Mouse (Mus musculus): Measurements from ENCODE around the gene Cyp1b1.

DNA sequence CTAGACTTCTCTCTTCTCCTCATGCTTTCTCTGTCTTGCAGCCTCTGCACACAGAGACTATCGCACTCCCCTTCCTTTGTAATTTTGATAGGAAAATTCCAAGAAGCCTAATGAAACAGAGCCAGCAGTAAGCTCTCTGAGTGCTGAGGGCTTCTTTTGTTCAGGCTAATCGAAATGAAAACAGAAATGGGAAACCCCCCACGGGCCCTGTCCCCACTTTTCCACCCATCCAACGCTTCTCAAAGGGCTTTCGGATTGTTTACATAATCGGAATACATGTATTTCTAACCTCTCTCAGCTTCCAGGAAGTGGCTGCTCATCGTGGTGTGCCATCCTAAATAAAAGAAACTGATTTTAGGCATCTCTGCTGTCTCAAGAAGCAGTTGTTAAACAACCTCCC is 6.7 kb downstream of the Cyp1b1 start:
- TF ChIP-seq CTCF (IDR thresholded peaks at IDR 0.05; ENCODE audit: low read depth, low read length) (no peak), POLR2A (IDR thresholded peaks at IDR 0.05; ENCODE audit: extremely low read depth, insufficient read depth, low read length) (no peak)

Data from liver, adult 2 months (tissue).